Mouse (Mus musculus) cerebellum, postnatal 14 days (tissue): Measurements from ENCODE around the gene Smok2b.
"Not testable (repeated sequence)": the region's sequence is repeated elsewhere in the genome, so short reads cannot be mapped to it uniquely, and the experiment has no call there.

Experiments
- DNase-seq, 2 experiments: peaks; one replicate each; pipeline ENCODE4 v3.0.0; 2021; ENCODE audit warnings: mixed read lengths in 2 of 2

The Smok2b gene

GRCm38 (mm10) chr17:13229957-13230356 is at the start of gene Smok2b:
TSS of gene Smok2b (plus strand) at chr17:13230257.
- not testable (repeated sequence) for DNase-seq

- DNase-seq, result not testable (repeated sequence)
Measured at GRCm38 (mm10) chr17:13180491-13180890, 49.6 kb upstream of the Smok2b start.

GRCm38 (mm10) chr17:13182712-13183111 is 47.3 kb upstream of the Smok2b start:
- not testable (repeated sequence) for DNase-seq

- DNase-seq, result not testable (repeated sequence)
Measured at GRCm38 (mm10) chr17:13184514-13184913, 45.5 kb upstream of the Smok2b start.

GRCm38 (mm10) chr17:13186541-13186940 is 43.5 kb upstream of the Smok2b start:
- not testable (repeated sequence) for DNase-seq

GRCm38 (mm10) chr17:13187621-13188020 is 42.4 kb upstream of the Smok2b start:
- peak; percentile 26 to 28 for DNase-seq

- not testable (repeated sequence) for DNase-seq
Measured at GRCm38 (mm10) chr17:13188846-13189245, 41.2 kb upstream of the Smok2b start.

- not testable (repeated sequence) for DNase-seq
Measured at GRCm38 (mm10) chr17:13190836-13191583, 39.0 kb upstream of the Smok2b start.

- peak in 1 of 2 experiments; percentile 54 for DNase-seq
Measured at GRCm38 (mm10) chr17:13196486-13196885, 33.6 kb upstream of the Smok2b start.

- DNase-seq, result not testable (repeated sequence)
Measured at GRCm38 (mm10) chr17:13198812-13199211, 31.2 kb upstream of the Smok2b start.

- peak; percentile 24 to 27 for DNase-seq
Measured at GRCm38 (mm10) chr17:13199880-13200409, 30.1 kb upstream of the Smok2b start.

GRCm38 (mm10) chr17:13201551-13201950 is 28.5 kb upstream of the Smok2b start:
- not testable (repeated sequence) for DNase-seq

- not testable (repeated sequence) for DNase-seq
Measured at GRCm38 (mm10) chr17:13202453-13203107, 27.5 kb upstream of the Smok2b start.

- not testable (repeated sequence) for DNase-seq
Measured at GRCm38 (mm10) chr17:13205247-13205646, 24.8 kb upstream of the Smok2b start.

GRCm38 (mm10) chr17:13206491-13206890 is 23.6 kb upstream of the Smok2b start:
- DNase-seq, result no peak

GRCm38 (mm10) chr17:13208460-13208859 is 21.6 kb upstream of the Smok2b start:
- DNase-seq, result not testable (repeated sequence)

- DNase-seq, result no peak
Measured at GRCm38 (mm10) chr17:13212136-13212850, 17.8 kb upstream of the Smok2b start.

- no peak for DNase-seq
Measured at GRCm38 (mm10) chr17:13214169-13214568, 15.9 kb upstream of the Smok2b start.

GRCm38 (mm10) chr17:13215595-13215994 is 14.5 kb upstream of the Smok2b start:
- no peak for DNase-seq

GRCm38 (mm10) chr17:13220888-13221287 is 9.2 kb upstream of the Smok2b start, which contains the start of gene Smok2a:
TSS of gene Smok2a (plus strand) at chr17:13221188.
- no peak for DNase-seq

GRCm38 (mm10) chr17:13221921-13222320 is 8.1 kb upstream of the Smok2b start:
- not testable (repeated sequence) for DNase-seq

- not testable (repeated sequence) for DNase-seq
Measured at GRCm38 (mm10) chr17:13239461-13239860, 9.4 kb downstream of the Smok2b start.
